Mouse (Mus musculus): ENCODE data around the gene Ap1g2. TPM values are rescaled to one million over a fixed set of nuclear protein-coding genes. Genes with fewer than 3 reads are reported as not detected.
A peak's percentile ranks its signal among the peaks of the same experiment; 100 is the strongest.

The Ap1g2 gene
- polyA plus RNA-seq, 1 experiment from 2014 or later = 8.6 TPM

GRCm38 (mm10) chr14:55076224-55076623 lies 30.2 kb downstream of the Ap1g2 start:
- peaks cover 6 to 19% of the 10 kb centered on the region in 2 experiments for H3K4me1 ChIP-seq (ENCODE audit: control insufficient read depth in 2 of 2, insufficient read depth in 2 of 2, low read length in 2 of 2)
- no peaks in the 10 kb centered on the region for H3K36me3 ChIP-seq (ENCODE audit: control insufficient read depth, insufficient read depth, low read length)
- H3K27ac ChIP-seq (replicated peaks in 1 of 2; ENCODE audit: control insufficient read depth in 1 of 2, insufficient read depth in 1 of 2, low read depth in 2 of 2, low read length in 2 of 2) = no peak overlapping the region
- no peak overlapping the region for H3K4me3 ChIP-seq (ENCODE audit: control insufficient read depth in 1 of 2, insufficient read depth in 1 of 2, low read depth in 1 of 2, low read length in 2 of 2)
- H3K9ac ChIP-seq (ENCODE audit: low read length) = no peak overlapping the region
- WGBS = 34% methylated on average over 6 of the region's 6 CpGs
- H3K4me2 ChIP-seq (ENCODE audit: low read length) = no peak overlapping the region
- H3K27me3 ChIP-seq (ENCODE audit: control insufficient read depth, insufficient read depth, low read length) = peaks cover 27% of the 10 kb centered on the region
- no peak for ATAC-seq (ENCODE audit: insufficient number of reproducible peaks, insufficient read depth, low FRiP score, low read depth)
- H3K9me3 ChIP-seq (ENCODE audit: control insufficient read depth, low read length) = no peaks in the 10 kb centered on the region

DNA sequence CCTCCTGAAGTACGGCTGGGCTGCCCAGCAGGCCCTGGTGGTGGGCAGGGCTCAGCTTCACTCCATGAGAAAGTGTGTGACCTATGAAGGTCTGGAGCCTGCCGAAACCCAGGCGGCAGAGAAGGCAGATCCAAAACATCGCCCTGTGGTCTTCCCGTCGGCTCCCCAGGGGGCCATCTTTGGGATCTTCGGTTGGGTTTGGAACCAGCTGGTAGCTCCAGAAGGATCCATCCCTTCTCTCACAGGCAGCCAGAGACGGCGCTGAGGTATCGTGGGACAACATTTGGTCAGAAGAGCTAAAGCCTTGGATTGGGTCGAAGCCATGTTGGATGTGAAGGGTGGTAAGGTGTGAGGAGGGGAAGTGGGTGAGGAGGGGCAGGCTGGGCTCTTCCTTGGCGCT lies 32.0 kb downstream of the Ap1g2 start:
- Histone ChIP-seq H3K4me1 (ENCODE audit: control insufficient read depth in 2 of 2, insufficient read depth in 2 of 2, low read length in 2 of 2) (peaks cover 6 to 15% of the 10 kb centered on the region in 2 experiments), H3K27me3 (ENCODE audit: control insufficient read depth, insufficient read depth, low read length) (peaks cover 27% of the 10 kb centered on the region), H3K4me3 (ENCODE audit: control insufficient read depth in 1 of 2, insufficient read depth in 1 of 2, low read depth in 1 of 2, low read length in 2 of 2) (no peak overlapping the region), H3K9ac (ENCODE audit: low read length) (no peak overlapping the region), H3K9me3 (ENCODE audit: control insufficient read depth, low read length) (no peaks in the 10 kb centered on the region), H3K27ac (replicated peaks in 1 of 2; ENCODE audit: control insufficient read depth in 1 of 2, insufficient read depth in 1 of 2, low read depth in 2 of 2, low read length in 2 of 2) (no peak overlapping the region), H3K4me2 (ENCODE audit: low read length) (no peak overlapping the region), H3K36me3 (ENCODE audit: control insufficient read depth, insufficient read depth, low read length) (no peaks in the 10 kb centered on the region)
- 90% methylated on average over 12 of the region's 12 CpGs for WGBS
- no peak for ATAC-seq (ENCODE audit: insufficient number of reproducible peaks, insufficient read depth, low FRiP score, low read depth)

- Histone ChIP-seq H3K9me3 (ENCODE audit: control insufficient read depth, low read length) (no peaks in the 10 kb centered on the region), H3K27ac (replicated peaks in 1 of 2; ENCODE audit: control insufficient read depth in 1 of 2, insufficient read depth in 1 of 2, low read depth in 2 of 2, low read length in 2 of 2) (no peak overlapping the region), H3K4me3 (ENCODE audit: control insufficient read depth in 1 of 2, insufficient read depth in 1 of 2, low read depth in 1 of 2, low read length in 2 of 2) (no peak overlapping the region), H3K27me3 (ENCODE audit: control insufficient read depth, insufficient read depth, low read length) (peaks cover 12% of the 10 kb centered on the region; the same call in 1 of the 2 replicates), H3K4me1 (ENCODE audit: control insufficient read depth in 2 of 2, insufficient read depth in 2 of 2, low read length in 2 of 2) (0 out of 4 replicates have a peak, but pooled peaks cover 0 to 3% of the 10 kb centered on the region in 2 experiments), H3K4me2 (ENCODE audit: low read length) (peak overlapping the region; percentile 31; the same call in 1 of the 2 replicates), H3K9ac (ENCODE audit: low read length) (no peak overlapping the region; the same call in 1 of the 2 replicates), H3K36me3 (ENCODE audit: control insufficient read depth, insufficient read depth, low read length) (peaks cover 3% of the 10 kb centered on the region; the same call in 1 of the 2 replicates)
- ATAC-seq (ENCODE audit: insufficient number of reproducible peaks, insufficient read depth, low FRiP score, low read depth) = no peak
- 20% methylated on average over 19 of the region's 19 CpGs for whole genome bisulfite sequencing
Observed at GRCm38 (mm10) chr14:55071756-55072155, 34.6 kb downstream of the Ap1g2 start.

GRCm38 (mm10) chr14:55066042-55066441 lies 40.4 kb downstream of the Ap1g2 start:
- 85% methylated on average over 8 of the region's 8 CpGs for WGBS
- Histone ChIP-seq H3K36me3 (ENCODE audit: control insufficient read depth, insufficient read depth, low read length) (peaks cover 10% of the 10 kb centered on the region), H3K9ac (ENCODE audit: low read length) (no peak overlapping the region), H3K9me3 (ENCODE audit: control insufficient read depth, low read length) (no peaks in the 10 kb centered on the region), H3K27me3 (ENCODE audit: control insufficient read depth, insufficient read depth, low read length) (peaks cover 24% of the 10 kb centered on the region), H3K4me3 (ENCODE audit: control insufficient read depth in 1 of 2, insufficient read depth in 1 of 2, low read depth in 1 of 2, low read length in 2 of 2) (no peak overlapping the region), H3K27ac (replicated peaks in 1 of 2; ENCODE audit: control insufficient read depth in 1 of 2, insufficient read depth in 1 of 2, low read depth in 2 of 2, low read length in 2 of 2) (no peak overlapping the region), H3K4me1 (ENCODE audit: control insufficient read depth in 2 of 2, insufficient read depth in 2 of 2, low read length in 2 of 2) (peaks cover 8 to 13% of the 10 kb centered on the region in 2 experiments; a peak in 3 of 4 replicates), H3K4me2 (ENCODE audit: low read length) (no peak overlapping the region)
- no peak for ATAC-seq (ENCODE audit: insufficient number of reproducible peaks, insufficient read depth, low FRiP score, low read depth)

- Histone ChIP-seq H3K9me3 (ENCODE audit: control insufficient read depth, low read length) (no peaks in the 10 kb centered on the region), H3K36me3 (ENCODE audit: control insufficient read depth, insufficient read depth, low read length) (peaks cover 10% of the 10 kb centered on the region), H3K4me3 (ENCODE audit: control insufficient read depth in 1 of 2, insufficient read depth in 1 of 2, low read depth in 1 of 2, low read length in 2 of 2) (no peak overlapping the region), H3K9ac (ENCODE audit: low read length) (no peak overlapping the region), H3K27me3 (ENCODE audit: control insufficient read depth, insufficient read depth, low read length) (peaks cover 24% of the 10 kb centered on the region), H3K4me1 (ENCODE audit: control insufficient read depth in 2 of 2, insufficient read depth in 2 of 2, low read length in 2 of 2) (peaks cover 10 to 13% of the 10 kb centered on the region in 2 experiments; a peak in 3 of 4 replicates), H3K27ac (replicated peaks in 1 of 2; ENCODE audit: control insufficient read depth in 1 of 2, insufficient read depth in 1 of 2, low read depth in 2 of 2, low read length in 2 of 2) (no peak overlapping the region), H3K4me2 (ENCODE audit: low read length) (no peak overlapping the region)
- WGBS = 81% methylated on average over 13 of the region's 13 CpGs
- no peak for ATAC-seq (ENCODE audit: insufficient number of reproducible peaks, insufficient read depth, low FRiP score, low read depth)
Observed at GRCm38 (mm10) chr14:55065391-55065790, 41.0 kb downstream of the Ap1g2 start.

DNA sequence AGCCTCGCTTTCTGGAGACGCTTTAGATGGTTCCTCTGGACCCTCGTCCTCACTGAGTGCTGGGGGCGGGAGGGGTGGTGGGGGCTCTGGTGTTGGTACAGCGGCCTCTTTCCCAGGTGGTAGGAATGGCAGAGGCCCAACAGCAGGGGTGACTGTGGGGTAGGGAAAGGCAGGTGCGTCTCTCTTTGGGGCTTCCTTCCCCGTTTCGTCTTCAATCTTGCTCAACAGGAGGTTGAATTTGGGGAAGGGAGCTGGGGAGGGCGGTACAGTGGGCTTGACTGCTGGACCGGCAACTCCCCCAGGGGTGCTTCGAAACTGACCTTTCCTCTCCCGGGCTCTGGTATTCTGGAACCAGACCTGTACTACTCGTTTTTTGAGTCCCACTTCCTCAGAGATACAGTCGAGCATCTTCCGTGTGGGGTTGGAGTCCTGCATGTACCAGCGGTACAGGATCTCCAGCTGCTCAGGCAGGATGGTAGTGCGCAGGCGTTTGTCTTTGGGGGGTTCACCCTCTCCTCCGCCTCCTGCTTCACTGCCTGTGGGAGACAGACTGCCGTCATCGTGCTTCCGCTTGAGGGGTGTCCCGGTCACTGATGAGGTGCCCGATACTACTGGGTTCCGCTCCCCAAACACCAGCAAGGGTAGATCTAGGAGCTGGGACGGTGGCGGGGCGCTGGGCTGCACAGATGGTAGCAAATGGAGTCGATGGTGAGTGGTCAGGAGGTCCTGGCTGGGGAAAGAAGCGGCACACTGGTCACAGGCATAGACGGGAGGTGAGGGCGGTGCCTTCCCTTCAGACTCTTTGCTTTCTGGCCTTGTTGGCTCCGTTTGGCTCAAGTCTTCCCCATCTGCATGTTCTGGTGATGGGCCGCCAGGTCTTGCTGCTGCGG lies 41.7 kb downstream of the Ap1g2 start:
- H3K36me3 ChIP-seq (ENCODE audit: control insufficient read depth, insufficient read depth, low read length) = peaks cover 10% of the 10 kb centered on the region
- H3K27ac ChIP-seq (replicated peaks in 1 of 2; ENCODE audit: control insufficient read depth in 1 of 2, insufficient read depth in 1 of 2, low read depth in 2 of 2, low read length in 2 of 2) = no peak overlapping the region
- peaks cover 11 to 13% of the 10 kb centered on the region in 2 experiments; a peak in 3 of 4 replicates for H3K4me1 ChIP-seq (ENCODE audit: control insufficient read depth in 2 of 2, insufficient read depth in 2 of 2, low read length in 2 of 2)
- no peaks in the 10 kb centered on the region for H3K9me3 ChIP-seq (ENCODE audit: control insufficient read depth, low read length)
- peaks cover 24% of the 10 kb centered on the region for H3K27me3 ChIP-seq (ENCODE audit: control insufficient read depth, insufficient read depth, low read length)
- 62% methylated on average over 35 of the region's 35 CpGs for WGBS
- no peak overlapping the region for H3K4me2 ChIP-seq (ENCODE audit: low read length)
- H3K9ac ChIP-seq (ENCODE audit: low read length) = no peak overlapping the region
- H3K4me3 ChIP-seq (ENCODE audit: control insufficient read depth in 1 of 2, insufficient read depth in 1 of 2, low read depth in 1 of 2, low read length in 2 of 2) = no peak overlapping the region
- no peak for ATAC-seq (ENCODE audit: insufficient number of reproducible peaks, insufficient read depth, low FRiP score, low read depth)

GRCm38 (mm10) chr14:55063581-55064381 lies 42.6 kb downstream of the Ap1g2 start:
- 79% methylated on average over 22 of the region's 22 CpGs for WGBS
- peaks cover 24% of the 10 kb centered on the region for H3K27me3 ChIP-seq (ENCODE audit: control insufficient read depth, insufficient read depth, low read length)
- peaks cover 10% of the 10 kb centered on the region for H3K36me3 ChIP-seq (ENCODE audit: control insufficient read depth, insufficient read depth, low read length)
- H3K4me1 ChIP-seq (ENCODE audit: control insufficient read depth in 2 of 2, insufficient read depth in 2 of 2, low read length in 2 of 2) = peaks cover 12 to 13% of the 10 kb centered on the region in 2 experiments; a peak in 3 of 4 replicates
- H3K4me3 ChIP-seq (ENCODE audit: control insufficient read depth in 1 of 2, insufficient read depth in 1 of 2, low read depth in 1 of 2, low read length in 2 of 2) = no peak overlapping the region
- no peak for ATAC-seq (ENCODE audit: insufficient number of reproducible peaks, insufficient read depth, low FRiP score, low read depth)
- H3K27ac ChIP-seq (replicated peaks in 1 of 2; ENCODE audit: control insufficient read depth in 1 of 2, insufficient read depth in 1 of 2, low read depth in 2 of 2, low read length in 2 of 2) = no peak overlapping the region
- no peaks in the 10 kb centered on the region for H3K9me3 ChIP-seq (ENCODE audit: control insufficient read depth, low read length)
- no peak overlapping the region for H3K9ac ChIP-seq (ENCODE audit: low read length)
- H3K4me2 ChIP-seq (ENCODE audit: low read length) = no peak overlapping the region

Data from heart, embryonic 14.5 days (tissue).